8 mouse cellular contexts compared by ENCODE assay signal in genomic region chr6:30617020-30617958, GRCm38 (mm10). TPM values are rescaled to one million over a fixed set of nuclear protein-coding genes. Genes with fewer than 3 reads are reported as not detected.
DNase-seq lines count a peak whose midpoint lies in the region; ATAC-seq and TF ChIP-seq lines count a peak whose summit lies in the region.

No protein-coding gene starts in this region.

- H3K4me3 ChIP-seq in lung, embryonic 15.5 days, result no peak overlapping the region
- H3K4me3 ChIP-seq in lung, adult 2 months (replicated peaks; ENCODE audit: extremely low read depth, low read depth, low read length), result no peak overlapping the region
- peak overlapping the region; percentile 20; the same call in 1 of the 2 replicates for H3K4me3 ChIP-seq in hindbrain, embryonic 14.5 days (replicated peaks; ENCODE audit: low read length)

- TF ChIP-seq CTCF in lung, adult 2 months (IDR thresholded peaks at IDR 0.05; ENCODE audit: insufficient read depth, low read length), result no peak

- WGBS in lung, embryonic 15.5 days, result 16% methylated on average over 13 of the region's 13 CpGs
- 31% methylated on average over 13 of the region's 13 CpGs for WGBS in lung, adult 2 months
- WGBS in hindbrain, embryonic 14.5 days, result 5% methylated on average over 11 of the region's 13 CpGs

- 0 out of 2 replicates have a peak, but pooled peaks have one; percentile 10 for ATAC-seq in lung, embryonic 15.5 days (ENCODE audit: borderline replicate concordance, extremely low read depth, low FRiP score, low TSS enrichment)
- peak; percentile 56 for ATAC-seq in hindbrain, embryonic 14.5 days (ENCODE audit: low FRiP score)

- no peaks in the 10 kb centered on the region for H3K36me3 ChIP-seq in lung, embryonic 15.5 days
- H3K36me3 ChIP-seq in hindbrain, embryonic 14.5 days (replicated peaks; ENCODE audit: control insufficient read depth, insufficient read depth), result no peaks in the 10 kb centered on the region

- H3K9ac ChIP-seq in lung, embryonic 15.5 days, result no peak overlapping the region
- H3K9ac ChIP-seq in hindbrain, embryonic 14.5 days, result 0 out of 2 replicates have a peak overlapping the region, but pooled peaks have one; percentile 8

- TF ChIP-seq POLR2A in lung, adult 2 months (IDR thresholded peaks at IDR 0.05; ENCODE audit: borderline replicate concordance, extremely low read depth, low read depth, low read length), result no peak

- no peak for DNase-seq in lung, adult 2 months
- peak; percentile 29 for DNase-seq in c-Kit-positive CD71-negative TER-119-negative erythroid progenitor cells, embryonic 14.5 days (ENCODE audit: low read depth)
- DNase-seq in hindbrain, embryonic 14.5 days (ENCODE audit: low spot score), result no peak
- DNase-seq in mesoderm, embryonic 11.5 days (ENCODE audit: low read depth, low spot score), result peak; percentile 90
- DNase-seq in right cerebral cortex, postnatal 36 days (ENCODE audit: low spot score in 2 of 2), result no peak
- DNase-seq in right cerebral cortex, postnatal 25 days, result no peak
- DNase-seq in spleen, adult 18-20 months, result no peak

- H3K27me3 ChIP-seq in lung, embryonic 15.5 days, result no peaks in the 10 kb centered on the region
- 0 out of 2 replicates have a peak, but pooled peaks cover 4% of the 10 kb centered on the region for H3K27me3 ChIP-seq in hindbrain, embryonic 14.5 days (ENCODE audit: control insufficient read depth, insufficient read depth, low read length)

- no peaks in the 10 kb centered on the region for H3K9me3 ChIP-seq in lung, embryonic 15.5 days
- no peaks in the 10 kb centered on the region for H3K9me3 ChIP-seq in hindbrain, embryonic 14.5 days (ENCODE audit: control insufficient read depth, low read length)

- peak overlapping the region; percentile 43 for H3K4me2 ChIP-seq in lung, embryonic 15.5 days
- peak overlapping the region; percentile 51 for H3K4me2 ChIP-seq in hindbrain, embryonic 14.5 days (replicated peaks)

- peaks cover 44% of the 10 kb centered on the region for H3K4me1 ChIP-seq in lung, embryonic 15.5 days
- no peaks in the 10 kb centered on the region for H3K4me1 ChIP-seq in lung, adult 2 months (ENCODE audit: control insufficient read depth, insufficient read depth, low read length)
- H3K4me1 ChIP-seq in hindbrain, embryonic 14.5 days (replicated peaks; ENCODE audit: control insufficient read depth, insufficient read depth, low read length), result peaks cover 38% of the 10 kb centered on the region

- H3K27ac ChIP-seq in lung, embryonic 15.5 days, result 0 out of 2 replicates have a peak overlapping the region, but pooled peaks have one; percentile 11
- H3K27ac ChIP-seq in hindbrain, embryonic 14.5 days, result peak overlapping the region; percentile 88

RNA-seq across cellular contexts. Expression of gene Cpa5, which starts 6.5 kb away (rescaled TPM):
- 0.18 TPM in 1 of 2 replicates, not detected in the other for polyA plus RNA-seq in lung, embryonic 15.5 days (2015; fragmentation: Nextera tagmentation; extraction: Ambion mirVana)
- polyA plus RNA-seq in lung, adult 2 months (2012; rRNA removed), result not detected in 2 replicates
- polyA plus RNA-seq in hindbrain, embryonic 14.5 days (2014; fragmentation: Nextera tagmentation; extraction: Ambion mirVana), result 0.16 and 0.17 TPM in 2 replicates

RNA-seq across cellular contexts. Expression of gene Cpa1, which starts 21.7 kb away (rescaled TPM):
- 3.5 and 6.5 TPM in 2 replicates for polyA plus RNA-seq in lung, embryonic 15.5 days (2015; fragmentation: Nextera tagmentation; extraction: Ambion mirVana)
- polyA plus RNA-seq in lung, adult 2 months (2012; rRNA removed), result 0.39 and 4.3 TPM in 2 replicates
- 0.78 and 0.96 TPM in 2 replicates for polyA plus RNA-seq in hindbrain, embryonic 14.5 days (2014; fragmentation: Nextera tagmentation; extraction: Ambion mirVana)

RNA-seq across cellular contexts. Expression of gene Cpa4, which starts 49.1 kb away (rescaled TPM):
- polyA plus RNA-seq in lung, embryonic 15.5 days (2015; fragmentation: Nextera tagmentation; extraction: Ambion mirVana), result 0.13 and 0.15 TPM in 2 replicates
- polyA plus RNA-seq in lung, adult 2 months (2012; rRNA removed), result 4.6 TPM in 1 of 2 replicates, not detected in the other
- 1.2 TPM in 2 replicates for polyA plus RNA-seq in hindbrain, embryonic 14.5 days (2014; fragmentation: Nextera tagmentation; extraction: Ambion mirVana)

Comparison
In these comparisons a context has a peak if more than half of its experiments do, and no peak if none do; other contexts are left out.
1. DNase-seq: peak in c-Kit-positive CD71-negative TER-119-negative erythroid progenitor cells, embryonic 14.5 days (single experiment) and mesoderm, embryonic 11.5 days (single experiment); none in lung, adult 2 months (single experiment), hindbrain, embryonic 14.5 days (single experiment), right cerebral cortex, postnatal 36 days (0 of 2), right cerebral cortex, postnatal 25 days (single experiment) and spleen, adult 18-20 months (0 of 2).